Mouse (Mus musculus) brain, embryonic 18.5 days (tissue): Measurements from ENCODE around the gene Foxa2.

Experiments used
- DNase-seq: peaks from one replicate; pipeline ENCODE4 v3.0.0-alpha.2; 2012; ENCODE audit warnings: low read depth, low spot score

Gene Foxa2

GRCm38 (mm10) chr2:148004554-148005521 is 41.9 kb downstream of the Foxa2 start:
- DNase-seq, result no peak

DNA sequence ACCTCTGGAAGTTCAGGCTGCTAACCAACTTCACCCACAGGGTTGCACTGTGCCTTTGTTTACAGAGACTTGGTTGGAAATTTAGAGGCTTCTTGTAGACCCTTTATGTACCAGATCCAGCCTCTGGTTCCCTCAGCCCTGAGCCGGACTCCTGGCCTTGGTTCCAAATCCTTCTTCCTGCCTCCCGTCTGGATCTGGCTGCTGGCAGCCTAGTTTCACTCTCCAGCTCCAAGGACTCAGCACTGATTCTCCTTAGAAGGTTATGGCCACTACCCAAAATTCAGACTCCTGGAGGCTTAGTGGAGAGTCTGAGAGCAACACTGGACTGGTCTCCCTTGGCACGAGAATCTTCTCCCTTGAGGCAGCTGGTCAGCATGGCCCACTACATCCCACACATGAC is 43.3 kb downstream of the Foxa2 start:
- DNase-seq, result no peak

DNA sequence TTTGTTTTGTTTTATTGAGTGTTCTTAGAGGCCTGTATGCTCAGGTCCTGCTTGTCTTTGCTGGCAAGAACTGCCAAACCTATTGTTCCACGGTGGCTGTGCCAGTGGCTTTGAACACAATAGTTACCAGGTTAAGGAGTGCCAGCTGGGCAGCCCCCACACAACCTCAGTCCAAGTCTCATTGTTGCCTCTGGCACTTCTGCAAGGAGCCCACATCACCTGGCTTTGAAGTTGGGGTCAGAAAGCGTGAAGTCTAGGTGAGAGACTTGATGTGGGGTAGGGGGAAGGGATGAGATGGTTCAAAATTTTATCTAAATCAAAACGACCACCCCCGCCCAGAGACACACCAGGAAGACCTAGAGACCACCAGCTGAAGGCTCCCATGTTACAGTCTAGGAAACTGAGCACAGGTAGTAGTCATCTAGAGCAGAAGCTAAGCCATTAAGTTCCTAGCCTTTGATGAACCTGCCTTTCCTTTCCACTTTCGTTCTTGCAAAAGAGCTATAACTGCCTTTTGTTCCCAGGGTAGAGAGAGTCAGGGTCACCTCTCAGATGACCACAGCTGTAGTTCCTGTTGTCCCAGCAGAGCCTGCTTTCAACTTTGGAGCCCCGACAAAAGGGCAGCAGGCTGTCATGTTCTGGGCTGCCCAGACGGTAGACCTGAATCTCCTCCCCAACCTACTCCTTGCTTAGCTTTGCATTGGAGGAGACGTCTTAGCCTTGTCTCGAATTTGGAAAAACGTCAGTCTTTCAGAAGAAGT is 48.4 kb downstream of the Foxa2 start:
- no peak for DNase-seq

DNA sequence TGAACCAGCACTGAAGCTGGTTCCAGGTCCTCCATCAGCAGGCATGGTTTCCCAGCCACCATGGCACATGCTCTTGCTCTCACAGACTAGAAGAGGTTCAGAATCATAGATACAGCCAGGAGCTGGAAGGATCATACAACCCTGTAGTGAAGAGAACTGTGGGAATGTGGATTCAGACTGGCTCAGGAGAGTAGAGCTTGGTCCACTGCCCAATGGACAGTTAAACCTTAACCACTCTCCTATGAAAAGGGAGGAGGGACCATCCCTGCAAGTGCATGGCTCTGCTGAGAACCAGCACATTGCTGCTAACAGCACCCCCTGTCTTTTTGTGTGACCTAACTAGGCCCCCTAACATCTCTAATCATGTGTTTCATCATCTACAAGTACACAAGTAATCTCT is 50.0 kb downstream of the Foxa2 start:
- no peak for DNase-seq

- DNase-seq, result no peak
Measured at GRCm38 (mm10) chr2:147993821-147994220, 52.9 kb downstream of the Foxa2 start.

- DNase-seq, result no peak
Measured at GRCm38 (mm10) chr2:147992935-147993679, 53.7 kb downstream of the Foxa2 start.
